Mouse (Mus musculus) heart, embryonic 16.5 days (tissue): ENCODE measurements at regions not wholly inside any gene's neighbourhood (a gene's known extent, or its start where the extent isn't known, plus 50 kb on each side); places are given as distances from the start of the nearest gene placed in this dataset.

Experiments
- ATAC-seq: fragments of 200-750 bp; cut with Nextera tagmentation; replicated peaks from 2 replicates; pipeline ENCODE4 v1.8.0; 2017; ENCODE audit warnings: moderate number of reproducible peaks; ENCODE audit not compliant: insufficient read depth, low FRiP score; ENCODE audit errors: extremely low read depth
- H3K27ac ChIP-seq: fragments of 300-500 bp; sonication (generic); 2 replicates; pipeline ENCODE4 v1.5.1; 2014; ENCODE audit warnings: mild to moderate bottlenecking, low read length, control low read depth, moderate library complexity
- H3K27me3 ChIP-seq: fragments of 300-500 bp; sonication (generic); 2 replicates; pipeline ENCODE4 v1.6.1; 2014; ENCODE audit warnings: low read length, mixed read lengths; ENCODE audit not compliant: control insufficient read depth, insufficient read depth
- H3K36me3 ChIP-seq: fragments of 300-500 bp; sonication (generic); 2 replicates; pipeline ENCODE4 v1.6.1; 2014; ENCODE audit not compliant: control insufficient read depth, insufficient read depth
- H3K4me1 ChIP-seq: fragments of 300-500 bp; sonication (generic); 2 replicates; pipeline ENCODE4 v1.6.1; 2014; ENCODE audit warnings: low read length, mixed read lengths; ENCODE audit not compliant: control insufficient read depth, insufficient read depth
- H3K4me2 ChIP-seq: fragments of 300-500 bp; sonication (generic); 2 replicates; pipeline ENCODE4 v1.6.1; 2014; ENCODE audit warnings: low read depth, mild to moderate bottlenecking, control low read depth, low read length
- H3K4me3 ChIP-seq: fragments of 300-500 bp; sonication (generic); 2 replicates; pipeline ENCODE4 v1.5.1; 2014; ENCODE audit warnings: mild to moderate bottlenecking, control low read depth, low read length
- H3K9ac ChIP-seq: fragments of 300-500 bp; sonication (generic); 2 replicates; pipeline ENCODE4 v1.6.1; 2014; ENCODE audit warnings: low read length, control low read depth
- H3K9me3 ChIP-seq: fragments of 300-500 bp; sonication (generic); replicated peaks from 2 replicates; pipeline ENCODE4 v1.6.1; 2016; ENCODE audit warnings: low read length; ENCODE audit not compliant: control insufficient read depth
- WGBS: fragments of 180-500 bp; shearing (Covaris S2); extraction: QIAGEN DNeasy Blood & Tissue Kit; methylation state at CpG from one replicate; pipeline ENCODE4 v1.1.7; 2014; 5-methylcytosine and 5-hydroxymethylcytosine counted together

DNA sequence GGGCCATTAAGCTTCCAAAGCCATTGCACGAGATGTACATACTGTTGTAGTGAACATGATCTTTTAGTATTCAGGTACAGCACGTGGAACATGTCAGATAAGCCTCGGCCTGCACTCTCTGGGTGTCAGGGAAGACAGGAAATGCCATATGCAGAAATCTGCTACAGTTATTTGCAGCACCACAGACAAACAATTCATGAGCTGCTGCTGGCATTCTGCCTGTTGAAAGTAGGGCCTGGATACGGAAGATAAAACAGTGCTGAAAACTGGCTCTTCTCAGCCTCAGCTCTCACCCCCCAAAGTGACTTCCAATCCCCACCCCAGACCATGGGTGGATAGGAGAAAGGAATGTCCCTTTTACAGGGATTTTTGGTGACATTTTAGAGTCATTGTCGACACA lies 159.1 kb upstream of the Plcz1 start:
- H3K9me3 ChIP-seq: no peaks in the 10 kb centered on the region
- 33% methylated on average over 5 of the region's 5 CpGs for whole genome bisulfite sequencing
- ATAC-seq: 0 out of 2 replicates have a peak, but pooled peaks have one; percentile 18

DNA sequence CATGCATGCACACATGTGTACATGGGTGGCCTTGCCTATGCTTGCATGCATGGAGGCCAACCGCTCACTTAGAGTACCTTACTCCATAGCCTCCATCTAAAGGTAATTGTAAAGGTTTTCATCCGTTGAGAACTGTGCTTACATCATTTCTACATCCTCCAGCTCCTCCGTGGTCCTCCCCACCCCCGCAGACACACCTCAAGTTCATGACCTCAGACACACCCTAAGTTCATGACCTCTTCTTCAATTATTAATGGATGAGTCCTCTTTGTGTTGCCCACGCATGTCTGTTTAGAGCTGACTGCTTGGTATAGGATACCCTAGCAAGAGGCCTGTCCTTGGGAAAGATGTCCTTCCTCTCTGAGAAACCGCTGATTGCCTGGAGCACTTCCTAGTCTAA lies 156.8 kb upstream of the Plcz1 start:
- no peak for ATAC-seq
- Histone ChIP-seq H3K36me3 (no peaks in the 10 kb centered on the region), H3K9me3 (no peaks in the 10 kb centered on the region), H3K9ac (no peak overlapping the region), H3K27me3 (no peaks in the 10 kb centered on the region), H3K4me3 (no peak overlapping the region), H3K27ac (no peak overlapping the region), H3K4me1 (no peaks in the 10 kb centered on the region), H3K4me2 (no peak overlapping the region)
- 79% methylated on average over 6 of the region's 6 CpGs for WGBS

More for the DNA sequence above, 159.1 kb upstream of the Plcz1 start:
- Histone ChIP-seq H3K27me3 (no peaks in the 10 kb centered on the region), H3K4me2 (no peak overlapping the region), H3K4me3 (no peak overlapping the region), H3K36me3 (no peaks in the 10 kb centered on the region), H3K4me1 (no peaks in the 10 kb centered on the region), H3K9ac (no peak overlapping the region), H3K27ac (no peak overlapping the region)

DNA sequence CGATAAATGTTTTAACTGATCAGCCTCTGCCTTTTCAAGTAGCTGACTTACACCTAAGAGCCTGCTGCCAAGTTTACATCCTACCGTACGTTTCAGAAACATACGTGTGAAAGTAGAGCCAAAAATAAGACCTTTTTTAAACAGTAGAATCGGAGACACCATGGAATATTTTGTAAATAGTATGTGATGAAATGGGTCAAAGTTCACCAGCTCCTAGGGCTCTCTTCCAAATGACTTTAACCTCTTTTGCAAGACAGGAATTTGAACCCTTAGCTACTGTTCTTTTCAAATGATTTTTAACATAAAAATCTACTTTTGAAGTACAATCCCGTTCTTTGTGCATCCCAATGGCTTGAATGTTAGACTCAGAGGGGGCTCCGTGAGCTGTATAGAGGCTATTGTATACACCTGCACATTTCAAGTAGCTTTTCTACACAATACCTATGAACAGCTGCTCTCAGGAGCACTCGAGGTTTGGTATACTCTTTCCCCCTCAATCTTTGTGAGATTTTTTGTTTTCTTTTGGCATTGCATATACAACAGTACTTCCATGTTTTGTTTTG lies 155.9 kb upstream of the Plcz1 start:
- no peaks in the 10 kb centered on the region for H3K27me3 ChIP-seq
- no peaks in the 10 kb centered on the region for H3K4me1 ChIP-seq
- WGBS: 84% methylated on average over 8 of the region's 8 CpGs
- H3K36me3 ChIP-seq: no peaks in the 10 kb centered on the region
- no peak overlapping the region for H3K9ac ChIP-seq
- no peak for ATAC-seq
- H3K4me2 ChIP-seq: no peak overlapping the region
- no peaks in the 10 kb centered on the region for H3K9me3 ChIP-seq
- H3K27ac ChIP-seq: no peak overlapping the region
- no peak overlapping the region for H3K4me3 ChIP-seq

DNA sequence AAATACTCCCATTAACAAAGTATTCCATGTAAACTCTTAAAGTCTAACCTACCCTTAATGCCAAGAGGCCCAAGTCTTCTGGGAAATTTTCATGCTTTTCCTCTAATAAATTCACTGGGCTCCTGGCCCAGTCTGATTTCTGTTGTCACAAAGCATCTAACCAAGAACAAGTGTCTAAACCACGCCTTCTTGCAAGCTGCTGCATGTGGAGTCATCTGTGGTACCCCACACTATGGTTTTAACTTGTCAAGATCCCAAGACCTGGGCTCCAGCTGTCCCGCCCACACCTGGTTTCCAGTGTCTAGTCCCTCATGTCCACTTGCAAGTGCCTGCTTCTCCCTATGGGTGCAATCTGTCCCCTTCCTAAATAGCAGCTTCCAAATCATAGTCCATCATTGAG lies 153.0 kb upstream of the Plcz1 start:
- Histone ChIP-seq H3K4me3 (no peak overlapping the region), H3K36me3 (no peaks in the 10 kb centered on the region), H3K27ac (no peak overlapping the region), H3K4me2 (no peak overlapping the region), H3K4me1 (no peaks in the 10 kb centered on the region), H3K9me3 (no peaks in the 10 kb centered on the region), H3K9ac (no peak overlapping the region), H3K27me3 (no peaks in the 10 kb centered on the region)
- ATAC-seq: no peak
- WGBS: 80% methylated on average over 2 of the region's 2 CpGs

DNA sequence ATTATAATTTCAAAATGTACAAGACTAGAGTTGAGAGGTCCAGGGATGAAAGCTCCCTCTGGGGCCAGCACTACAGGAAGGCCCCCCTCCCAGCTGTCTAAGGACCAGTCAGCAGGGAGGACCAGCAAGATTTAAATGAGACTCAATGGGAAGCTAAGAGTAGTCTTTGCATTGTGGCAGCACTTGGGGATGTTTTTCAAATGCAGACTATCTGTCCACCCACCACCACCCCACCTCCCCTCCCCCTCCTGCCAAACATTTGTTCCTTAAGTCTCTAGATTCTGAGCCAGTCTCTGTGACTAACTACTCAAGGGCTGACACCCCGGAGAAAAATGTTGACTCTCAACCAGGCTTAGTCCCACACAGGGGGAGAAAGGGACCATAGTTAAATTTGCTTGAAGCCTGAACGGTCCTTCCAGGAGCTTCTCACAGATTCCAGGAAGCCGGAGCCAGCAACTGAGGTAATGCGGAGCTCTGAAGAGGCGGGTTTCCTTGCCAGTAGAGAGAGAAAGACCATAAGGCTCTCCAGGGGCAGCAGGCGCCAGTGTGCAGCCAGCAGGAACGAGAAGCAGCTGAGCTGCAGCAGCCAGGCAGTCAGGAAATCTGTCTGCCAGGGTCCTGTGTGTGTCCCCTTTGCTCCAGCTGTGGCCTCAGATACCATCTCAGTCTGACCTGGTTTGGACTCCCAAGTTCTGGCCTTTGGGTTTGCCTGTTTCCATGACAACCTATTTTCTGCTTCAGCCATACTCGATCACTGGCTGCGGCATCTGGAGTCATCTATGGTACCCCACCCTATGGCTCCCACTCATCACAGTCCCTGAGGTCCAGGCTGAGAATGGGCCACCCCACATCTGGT lies 152.1 kb upstream of the Plcz1 start:
- Histone ChIP-seq H3K27me3 (no peaks in the 10 kb centered on the region), H3K4me3 (no peak overlapping the region), H3K4me1 (no peaks in the 10 kb centered on the region), H3K4me2 (no peak overlapping the region), H3K9me3 (no peaks in the 10 kb centered on the region), H3K27ac (no peak overlapping the region), H3K9ac (no peak overlapping the region), H3K36me3 (no peaks in the 10 kb centered on the region)
- ATAC-seq: 0 out of 2 replicates have a peak, but pooled peaks have one; percentile 37
- WGBS: 35% methylated on average over 9 of the region's 9 CpGs

DNA sequence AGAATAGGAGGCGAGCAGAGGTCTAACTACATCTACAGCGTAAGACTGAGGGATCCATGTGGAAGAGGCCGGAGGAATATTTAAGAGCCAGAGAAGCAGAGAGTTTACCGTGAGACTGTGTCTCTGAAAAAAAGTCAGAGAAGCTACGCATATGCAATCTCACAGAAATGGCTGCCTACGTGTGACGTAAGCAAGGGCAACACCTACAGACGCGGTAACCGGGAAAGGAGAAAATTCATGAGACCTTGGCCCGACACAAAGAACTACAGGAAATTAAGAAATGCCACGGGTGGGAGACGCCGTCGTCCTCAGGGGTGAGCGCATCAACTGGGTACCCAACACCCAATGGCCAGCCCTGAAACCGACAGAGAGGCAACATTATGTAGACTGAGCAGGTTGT lies 151.3 kb upstream of the Plcz1 start:
- H3K27me3 ChIP-seq: no peaks in the 10 kb centered on the region
- H3K4me3 ChIP-seq: no peak overlapping the region
- H3K9ac ChIP-seq: no peak overlapping the region
- no peak for ATAC-seq
- no peak overlapping the region for H3K4me2 ChIP-seq
- WGBS: 84% methylated on average over 17 of the region's 17 CpGs
- no peaks in the 10 kb centered on the region for H3K9me3 ChIP-seq
- H3K27ac ChIP-seq: no peak overlapping the region
- no peaks in the 10 kb centered on the region for H3K4me1 ChIP-seq
- no peaks in the 10 kb centered on the region for H3K36me3 ChIP-seq

DNA sequence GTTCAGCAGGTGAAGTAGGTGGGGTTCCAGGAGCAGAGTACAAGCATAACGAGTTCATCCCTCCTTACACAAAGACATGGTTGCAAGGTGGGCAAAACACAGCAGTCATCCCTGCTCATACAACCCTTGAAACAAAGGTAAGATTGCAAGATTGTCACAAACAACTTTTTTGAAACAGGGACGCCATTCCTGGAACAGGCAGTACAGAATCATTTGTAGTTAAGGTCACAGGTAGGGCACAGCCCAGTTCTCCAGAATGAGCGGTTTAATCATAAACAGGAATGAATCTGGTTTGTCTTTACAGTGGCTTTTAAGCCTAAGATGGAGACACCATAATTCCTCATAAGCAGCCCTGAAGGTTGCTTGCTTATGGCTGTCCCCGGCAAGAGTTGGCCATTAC lies 150.1 kb upstream of the Plcz1 start:
- Histone ChIP-seq H3K9me3 (no peaks in the 10 kb centered on the region), H3K36me3 (no peaks in the 10 kb centered on the region), H3K27ac (no peak overlapping the region), H3K4me1 (no peaks in the 10 kb centered on the region), H3K9ac (no peak overlapping the region), H3K4me2 (no peak overlapping the region), H3K4me3 (no peak overlapping the region), H3K27me3 (no peaks in the 10 kb centered on the region)
- no peak for ATAC-seq
- WGBS: 85% methylated on average over 4 of the region's 4 CpGs

DNA sequence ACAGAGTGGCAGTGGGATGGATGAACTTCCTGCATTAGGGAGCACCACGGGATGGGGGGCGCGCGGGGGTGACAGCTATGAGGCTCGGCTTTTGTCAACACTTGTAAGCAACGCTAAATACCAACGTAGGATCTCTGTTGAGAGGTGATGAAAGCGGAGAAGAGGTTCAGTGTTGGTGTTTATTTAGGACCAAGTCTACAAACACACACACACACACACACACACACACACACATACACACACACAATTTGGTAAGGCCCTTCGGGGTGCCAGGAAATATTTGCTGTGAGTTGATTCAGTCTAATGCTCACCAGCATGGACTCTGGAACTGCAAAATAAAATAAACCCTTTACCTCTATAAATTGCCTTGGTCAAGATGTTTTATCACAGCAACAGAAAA lies 148.3 kb upstream of the Plcz1 start:
- Histone ChIP-seq H3K27me3 (no peaks in the 10 kb centered on the region), H3K9me3 (no peaks in the 10 kb centered on the region), H3K27ac (no peak overlapping the region), H3K4me1 (no peaks in the 10 kb centered on the region), H3K4me2 (no peak overlapping the region), H3K36me3 (no peaks in the 10 kb centered on the region), H3K9ac (no peak overlapping the region), H3K4me3 (no peak overlapping the region)
- no peak for ATAC-seq
- WGBS: 81% methylated on average over 9 of the region's 9 CpGs

DNA sequence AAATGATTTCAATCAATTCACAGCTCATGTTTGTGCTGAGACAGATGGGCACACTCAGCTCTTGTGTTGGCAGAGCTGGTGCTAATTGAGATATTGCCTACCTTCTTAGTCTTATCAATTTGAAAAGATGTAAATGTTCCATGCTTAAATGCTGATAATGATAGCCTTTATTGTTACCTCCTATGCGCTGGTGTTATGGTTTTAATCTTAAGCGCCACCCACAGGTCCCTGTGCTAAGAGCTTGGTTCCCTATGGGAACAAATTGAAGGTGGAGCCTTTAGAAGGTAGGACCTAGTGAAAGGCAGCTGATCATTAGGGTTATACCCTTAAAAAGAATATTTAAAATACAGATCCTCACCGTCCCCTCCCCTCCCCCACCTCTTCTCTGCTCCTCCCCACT lies 146.5 kb upstream of the Plcz1 start:
- H3K4me2 ChIP-seq: no peak overlapping the region
- no peaks in the 10 kb centered on the region for H3K9me3 ChIP-seq
- 80% methylated on average over 3 of the region's 3 CpGs for WGBS
- H3K27me3 ChIP-seq: no peaks in the 10 kb centered on the region
- H3K36me3 ChIP-seq: no peaks in the 10 kb centered on the region
- H3K9ac ChIP-seq: no peak overlapping the region
- H3K4me1 ChIP-seq: no peaks in the 10 kb centered on the region
- no peak overlapping the region for H3K27ac ChIP-seq
- no peak for ATAC-seq
- no peak overlapping the region for H3K4me3 ChIP-seq
